Mouse (Mus musculus): ENCODE data around the gene Ifit3b. TPM values are rescaled to one million over a fixed set of nuclear protein-coding genes. Genes with fewer than 3 reads are reported as not detected.
A peak's percentile ranks its signal among the peaks of the same experiment; 100 is the strongest.
"Not testable (repeated sequence)": the region's sequence is repeated elsewhere in the genome, so short reads cannot be mapped to it uniquely, and the experiment has no call there.

Ifit3b gene
- under 1 TPM; 0.50 to 0.56 TPM for total RNA-seq (2021)
- long read RNA-seq, experiment 1, partial matches to known transcripts = 0 of 2 reads
- long read RNA-seq, experiment 1, other reads (novel, unspliced or antisense) = 0 of 2 reads
- long read RNA-seq, experiment 2 = 0 reads

- peak; percentile 27 to 28 for DNase-seq
- intact Hi-C loops (cut with DNase I) = loop anchor here (2.0 kb wide), 1 partner anchor 19 kb away; no protein-coding TSS in a partner anchor
Observed at GRCm38 (mm10) chr19:34607237-34608051, at the start of gene Ifit3b. Gene Ifit3b (plus strand): TSS chr19:34607970.

DNA sequence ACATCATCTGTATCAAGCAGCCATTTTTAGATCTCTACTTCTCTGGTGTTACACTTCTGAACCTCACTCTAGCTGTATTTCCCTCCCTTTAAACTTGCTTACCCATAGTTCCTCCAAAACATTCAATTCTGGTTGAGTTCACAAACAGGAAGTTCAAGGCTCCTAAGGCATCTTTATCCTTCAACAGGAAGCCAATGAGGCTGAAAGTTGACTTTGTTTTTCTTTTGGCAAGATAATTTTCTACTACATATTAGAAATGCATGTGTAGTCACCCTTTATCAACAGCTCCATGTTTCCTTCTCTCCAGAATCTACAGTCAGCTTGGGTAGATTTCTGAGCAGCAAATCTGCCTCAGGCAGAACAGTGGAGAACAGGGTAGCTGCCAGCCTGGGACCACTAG lies 45.2 kb upstream of the Ifit3b start:
- intact Hi-C loops (cut with DNase I) = no loop called here
- no peak for DNase-seq

DNA sequence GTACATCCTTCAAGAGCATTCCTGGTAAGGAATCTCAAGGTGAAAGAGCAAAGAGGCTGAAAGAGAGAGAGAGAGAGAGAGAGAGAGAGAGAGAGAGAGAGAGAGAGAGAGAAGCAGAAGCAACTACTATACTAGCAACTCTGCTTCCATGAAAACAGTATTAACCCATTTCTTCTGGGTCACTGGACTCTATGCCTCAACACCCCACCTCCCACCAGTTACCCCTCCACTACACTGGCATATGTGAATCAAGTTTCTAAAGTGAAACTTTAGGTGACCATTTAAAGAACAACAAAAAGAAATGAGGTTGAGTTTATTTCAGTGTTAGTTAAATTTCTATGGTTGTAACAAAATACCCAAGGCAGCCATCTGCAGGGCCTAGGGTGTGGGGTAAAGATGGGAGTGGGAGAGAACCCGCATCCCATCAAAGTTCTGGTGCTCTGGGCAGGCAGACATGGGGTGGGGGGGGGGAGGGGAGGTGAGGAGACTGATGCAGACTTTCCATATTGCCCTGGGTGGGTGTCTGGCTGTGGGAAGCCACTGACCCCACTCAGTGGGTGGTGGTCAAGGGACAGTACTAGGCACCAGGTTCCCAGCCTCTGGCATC lies 41.5 kb upstream of the Ifit3b start:
- no peak for DNase-seq
- intact Hi-C loops (cut with DNase I) = no loop called here

GRCm38 (mm10) chr19:34568988-34569895 lies 38.5 kb upstream of the Ifit3b start:
- intact Hi-C loops (cut with DNase I) = no loop called here
- no peak for DNase-seq

GRCm38 (mm10) chr19:34569896-34570476 lies 37.8 kb upstream of the Ifit3b start:
- DNase-seq = no peak
- intact Hi-C loops (cut with DNase I) = no loop called here

- no peak for DNase-seq
- intact Hi-C loops (cut with DNase I) = no loop called here
Observed at GRCm38 (mm10) chr19:34571080-34571479, 36.7 kb upstream of the Ifit3b start.

DNA sequence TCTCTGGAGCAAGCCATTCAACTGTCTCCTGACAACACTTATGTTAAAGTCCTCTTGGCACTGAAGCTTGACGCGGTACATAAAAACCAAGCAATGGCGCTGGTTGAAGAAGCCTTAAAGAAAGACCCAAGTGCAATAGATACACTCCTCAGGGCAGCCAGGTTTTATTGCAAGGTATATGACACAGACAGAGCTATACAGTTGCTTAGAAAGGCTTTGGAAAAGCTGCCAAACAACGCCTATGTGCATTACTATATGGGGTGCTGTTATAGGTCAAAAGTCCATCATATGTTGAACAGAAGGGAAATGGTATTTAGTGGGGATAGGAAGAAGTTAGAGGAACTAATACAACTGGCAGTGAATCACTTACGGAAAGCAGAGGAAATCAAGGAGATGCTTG lies 34.1 kb upstream of the Ifit3b start:
- no peak for DNase-seq
- intact Hi-C loops (cut with DNase I) = no loop called here

DNA sequence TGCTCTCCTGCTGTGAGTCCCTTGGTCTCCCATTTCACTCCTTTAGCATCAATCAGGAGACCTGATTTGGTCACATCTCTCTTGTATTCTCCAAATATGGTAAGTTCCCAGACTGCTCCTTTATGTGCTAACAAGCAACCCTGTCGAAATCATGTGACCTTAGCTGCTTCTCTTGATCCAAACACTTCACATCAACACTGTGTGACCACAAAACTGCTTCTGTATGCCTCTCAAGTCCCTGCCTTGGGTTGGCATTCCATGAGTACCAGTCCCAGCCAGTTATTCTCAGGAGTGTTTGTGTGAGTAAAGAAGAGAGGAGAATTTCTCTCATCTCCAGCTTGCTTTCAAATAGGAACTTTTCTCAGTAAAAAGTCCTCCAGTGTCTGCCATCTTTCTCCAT lies 30.6 kb upstream of the Ifit3b start:
- intact Hi-C loops (cut with DNase I) = no loop called here
- no peak for DNase-seq

DNA sequence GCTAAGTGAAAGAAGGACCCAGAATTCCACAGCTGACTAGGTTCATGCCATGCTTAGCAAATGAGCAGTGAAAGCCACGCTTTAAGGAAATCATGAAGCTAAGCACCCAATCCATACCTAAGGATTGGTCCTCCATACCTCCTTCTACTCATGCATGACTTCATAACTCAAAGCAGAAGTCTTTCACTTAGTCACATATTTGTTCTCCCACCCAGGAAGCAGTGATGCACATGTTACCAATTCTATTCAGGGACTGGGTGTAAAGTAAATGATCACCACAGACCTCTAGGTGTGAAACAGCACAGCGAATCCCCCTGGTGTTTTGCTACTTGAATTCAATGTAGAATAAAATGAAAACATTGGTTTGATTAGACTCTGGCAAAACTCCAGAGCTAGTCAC lies 25.1 kb upstream of the Ifit3b start:
- intact Hi-C loops (cut with DNase I) = loop anchor here (1.0 kb wide), 1 partner anchor 24 kb away; no protein-coding TSS in a partner anchor
- not testable (repeated sequence) for DNase-seq

GRCm38 (mm10) chr19:34583126-34583766 lies 24.5 kb upstream of the Ifit3b start, which contains the start of gene Ifit3:
Gene Ifit3 (plus strand): TSS chr19:34583531.
- DNase-seq = peak in 1 of 2 experiments; percentile 18
- intact Hi-C loops (cut with DNase I) = not testable (repeated sequence)

DNA sequence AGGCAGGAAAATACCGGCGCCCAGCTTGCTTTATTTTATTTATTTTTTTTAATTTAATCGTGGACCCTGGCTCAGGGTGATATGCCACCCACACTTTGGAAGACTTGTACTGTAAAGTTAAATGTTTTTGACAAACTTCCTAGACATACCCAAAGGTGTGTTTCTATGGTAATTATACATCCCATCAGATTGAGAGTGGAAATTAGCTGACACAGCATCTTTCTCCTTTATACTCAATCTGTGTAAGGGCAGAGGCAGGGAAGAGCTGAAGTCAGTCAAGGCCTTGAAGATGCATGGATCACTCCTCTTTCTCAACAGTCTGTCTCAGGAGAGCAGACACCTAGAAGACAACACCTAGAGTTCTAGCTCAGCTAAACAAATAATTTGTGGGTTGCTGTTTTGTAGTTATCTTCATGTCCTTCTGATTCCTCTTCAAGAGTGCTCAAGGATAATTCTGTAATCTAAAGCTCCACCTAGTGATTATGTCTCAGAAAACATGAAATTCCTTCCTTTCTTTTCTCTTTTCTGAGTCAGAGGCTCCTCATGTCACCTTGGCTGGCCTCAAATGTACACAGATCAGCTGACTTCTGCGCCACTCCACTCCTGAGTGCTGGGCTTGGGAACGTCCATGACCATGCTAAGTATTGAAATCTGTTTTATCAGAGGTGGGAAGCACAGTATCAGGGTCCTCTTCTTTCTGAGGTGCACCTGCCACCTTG lies 21.9 kb upstream of the Ifit3b start:
- intact Hi-C loops (cut with DNase I); DNase-seq: not testable (repeated sequence)

- intact Hi-C loops (cut with DNase I) = loop anchor here (2.0 kb wide), 1 partner anchor 19 kb away; the partner anchor contains the start of gene Ifit3b
- DNase-seq = not testable (repeated sequence)
Observed at GRCm38 (mm10) chr19:34587898-34588692, 19.7 kb upstream of the Ifit3b start.

DNA sequence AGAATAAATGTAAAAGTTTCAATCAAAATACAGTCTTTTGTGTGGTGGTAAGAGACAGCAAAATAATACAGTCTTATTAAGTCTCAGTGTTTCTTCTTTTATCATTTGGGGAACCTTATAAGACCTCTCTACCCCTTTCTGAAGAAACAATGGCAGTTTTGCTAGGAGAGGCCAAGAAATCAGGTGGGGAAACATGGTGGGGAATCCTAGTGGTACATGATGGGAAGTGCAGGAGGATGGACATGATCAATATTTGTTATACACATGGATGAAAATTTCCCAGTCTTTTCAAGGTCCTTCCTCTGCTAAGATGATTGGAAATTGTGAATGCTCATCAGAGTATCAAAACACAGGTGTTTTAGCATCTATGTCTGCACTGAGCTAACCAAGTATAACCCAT lies 18.8 kb upstream of the Ifit3b start:
- DNase-seq = no peak

DNA sequence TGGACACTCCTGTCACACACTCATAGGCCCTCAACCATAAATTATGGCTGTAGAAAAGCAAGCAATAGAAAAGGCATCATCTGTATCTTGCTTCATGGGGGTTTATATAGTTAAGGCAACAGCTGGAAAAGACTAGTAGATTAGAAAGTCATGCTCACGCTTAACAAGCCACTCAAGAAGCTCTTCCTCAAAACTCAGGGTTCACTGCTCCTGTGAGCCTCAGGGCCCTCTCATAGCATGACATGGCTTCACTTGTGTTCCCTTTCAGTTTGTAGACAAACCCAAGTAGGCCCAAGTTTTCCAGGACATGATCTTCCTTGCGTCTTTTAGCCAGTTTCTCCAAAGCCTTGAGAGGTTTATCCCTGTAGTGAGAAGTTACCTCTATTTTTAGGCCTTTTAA lies 14.3 kb upstream of the Ifit3b start:
- no peak for DNase-seq
- intact Hi-C loops (cut with DNase I) = no loop called here

More for the DNA sequence above, 18.8 kb upstream of the Ifit3b start:
- intact Hi-C loops (cut with DNase I) = loop anchor here (2.0 kb wide), 1 partner anchor 18 kb away; the partner anchor contains the start of gene Ifit3b

DNA sequence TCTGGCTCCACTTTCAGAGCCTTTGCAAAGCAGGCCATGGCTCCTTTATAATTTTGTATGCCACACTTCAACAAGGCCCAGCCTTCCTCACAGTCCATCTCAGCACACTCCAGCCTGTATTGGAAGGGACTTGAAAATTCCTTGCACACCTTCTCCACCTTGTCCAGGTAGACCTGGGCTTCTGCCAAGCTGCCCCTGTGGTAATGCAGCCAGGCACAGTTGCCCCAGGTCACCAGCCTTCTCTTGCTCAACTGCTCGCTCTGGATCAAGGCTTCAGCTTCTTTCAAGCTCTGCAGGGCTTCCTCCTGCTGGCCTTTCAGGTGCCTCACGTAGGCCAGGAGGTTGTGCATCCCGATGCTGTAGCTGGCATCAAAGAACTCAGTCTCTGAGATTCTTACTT lies 13.2 kb upstream of the Ifit3b start:
- intact Hi-C loops (cut with DNase I); DNase-seq: not testable (repeated sequence)

DNA sequence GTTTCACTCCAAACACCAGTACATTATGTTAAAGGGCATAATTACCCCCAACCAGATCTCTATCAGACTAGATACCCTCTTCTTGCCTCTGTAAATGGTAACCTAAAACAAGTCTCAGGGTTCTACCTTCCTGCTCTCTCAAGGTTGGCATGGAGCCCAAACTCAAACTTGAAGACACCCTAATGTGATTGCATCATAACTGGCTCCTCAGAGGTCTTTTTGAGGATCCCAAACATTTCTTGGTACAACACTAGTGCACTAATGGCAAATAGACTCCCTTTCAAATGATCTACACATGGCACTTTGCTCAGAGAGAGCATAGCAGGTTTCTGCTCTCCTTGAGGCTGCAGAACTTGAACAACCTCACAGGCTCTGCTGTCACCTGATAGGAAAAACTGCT lies 11.0 kb upstream of the Ifit3b start:
- no peak for DNase-seq
- intact Hi-C loops (cut with DNase I) = no loop called here

GRCm38 (mm10) chr19:34598341-34598740 lies 9.4 kb upstream of the Ifit3b start:
- intact Hi-C loops (cut with DNase I) = no loop called here
- peak; percentile 36 to 76 for DNase-seq

DNA sequence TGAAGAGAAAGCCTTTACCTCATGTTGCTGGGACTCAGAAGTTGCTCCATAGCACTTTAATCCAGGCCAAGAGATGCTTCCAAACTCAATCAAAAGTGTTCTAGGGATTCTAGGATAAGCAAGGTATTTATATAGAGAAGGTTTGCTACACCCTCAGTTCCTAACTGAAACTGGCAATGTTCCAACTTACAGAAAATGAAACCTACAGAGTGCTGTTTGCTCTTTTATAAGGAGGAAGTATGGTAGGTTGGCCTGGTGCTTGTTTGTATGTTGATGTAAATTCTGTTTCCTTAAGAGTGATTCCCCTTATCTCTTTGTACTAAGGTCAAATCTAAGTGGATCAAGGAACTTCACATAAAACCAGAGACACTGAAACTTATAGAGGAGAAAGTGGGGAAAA lies 8.5 kb upstream of the Ifit3b start:
- DNase-seq; intact Hi-C loops (cut with DNase I): not testable (repeated sequence)
